Mouse (Mus musculus) spleen, adult 18-20 months (tissue): ENCODE results near the gene Xylt2.
"Not testable (repeated sequence)": the region's sequence is repeated elsewhere in the genome, so short reads cannot be mapped to it uniquely, and the experiment has no call there.

Experiments used
- DNase-seq, 2 experiments: peaks; one replicate each; pipeline ENCODE4 v3.0.0; 2022; ENCODE audit warnings: mixed read lengths in 2 of 2

The Xylt2 gene

DNA sequence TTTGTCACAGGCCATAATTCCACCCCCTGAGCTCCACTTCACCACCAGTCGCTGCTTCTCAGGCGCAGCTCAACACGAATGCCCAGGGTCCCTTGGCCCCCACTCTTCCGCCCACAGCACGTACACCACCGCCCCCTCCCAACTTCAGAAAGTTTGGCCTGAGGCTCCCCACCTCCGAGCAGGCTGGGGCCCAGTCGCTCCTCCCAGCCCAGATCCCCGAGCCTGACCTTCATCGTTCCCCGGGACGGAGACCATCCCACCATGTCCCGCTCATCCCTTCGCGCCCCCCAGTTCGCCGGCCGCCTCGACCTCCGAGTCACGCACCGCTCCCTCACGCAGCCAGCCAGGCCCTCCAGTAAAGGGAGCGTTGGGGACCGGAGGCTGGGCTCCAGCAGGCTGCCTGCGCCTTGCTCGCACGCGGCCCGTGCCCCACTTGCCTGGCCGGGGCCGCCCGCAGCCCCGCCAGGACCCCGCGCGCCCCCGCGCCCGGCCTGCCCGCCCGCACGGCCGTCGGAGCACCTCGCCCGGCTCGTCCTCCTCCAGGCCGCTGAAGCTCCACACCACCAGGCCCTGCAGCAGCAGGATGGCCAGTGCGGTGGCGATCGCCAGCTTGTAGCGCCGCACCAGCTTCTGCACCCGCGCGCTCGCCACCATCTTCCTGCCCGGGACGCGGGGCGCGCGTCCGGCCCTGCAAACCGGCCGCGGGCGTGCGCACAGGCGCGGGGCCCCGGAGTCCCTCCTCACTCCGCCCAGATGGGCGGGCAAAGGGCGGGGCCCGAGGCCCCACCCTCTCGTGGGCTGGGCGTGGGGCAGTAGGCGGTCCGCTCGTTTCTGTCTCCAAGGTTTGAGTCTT is at the start of gene Xylt2:
Xylt2 (minus strand) TSS at position 762 of the 853 bp plus-strand sequence.
- peak; percentile 85 to 95 for DNase-seq

DNA sequence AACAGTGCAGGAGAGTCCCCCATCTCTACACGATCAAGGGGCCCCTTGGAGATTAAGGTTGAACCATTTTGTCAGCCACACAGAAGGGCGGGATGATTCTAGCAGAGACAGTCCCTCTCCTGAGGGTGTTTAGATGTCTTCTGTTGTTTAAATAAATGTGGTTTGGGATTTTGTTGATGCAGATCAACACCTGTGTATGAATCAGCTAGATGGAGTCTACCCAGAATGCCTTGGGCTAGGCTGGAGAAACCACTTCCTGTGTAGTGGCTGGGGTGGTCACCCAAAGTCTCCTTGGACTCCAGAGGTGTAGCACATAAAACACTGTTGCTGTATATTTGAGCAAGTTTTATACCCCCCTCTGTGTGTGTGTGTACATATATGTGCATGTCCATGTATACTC is 41.9 kb upstream of the Xylt2 start:
- no peak for DNase-seq

DNA sequence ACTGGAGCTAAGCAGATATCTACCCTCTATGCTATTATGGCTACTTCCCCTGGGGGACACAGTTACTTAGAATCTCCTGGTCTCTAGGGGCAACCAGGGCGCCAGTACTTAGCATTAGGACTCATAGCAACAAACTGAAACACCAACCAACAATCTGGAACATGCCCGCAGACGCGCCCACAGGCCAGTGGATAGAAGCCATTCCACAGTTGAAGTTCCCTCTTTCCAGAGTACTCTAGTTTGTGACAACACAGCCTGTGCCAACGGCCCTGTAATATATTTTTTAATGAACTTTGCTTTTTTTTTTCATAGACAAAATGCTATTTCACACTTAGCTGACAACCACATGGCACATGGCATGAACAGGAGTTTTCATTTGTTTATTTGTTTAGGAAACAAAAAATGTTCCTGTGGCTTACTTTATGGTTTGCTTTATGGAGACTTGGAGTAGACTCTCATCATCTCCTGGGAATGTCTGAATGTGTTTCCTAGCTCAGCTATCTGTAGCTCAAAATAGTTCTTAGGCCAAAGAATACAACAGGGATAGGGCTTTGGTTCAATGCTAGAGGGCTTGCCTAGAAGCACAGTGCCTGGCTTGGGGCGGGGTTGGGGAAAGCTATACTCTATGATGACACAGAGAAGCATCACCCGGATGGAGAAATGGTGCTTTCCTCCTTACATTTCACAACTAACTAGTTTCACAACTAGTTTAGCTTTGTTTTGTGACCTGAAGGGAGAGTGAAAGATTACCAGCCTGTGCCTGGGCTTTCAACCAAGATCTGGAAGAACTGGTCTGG is 41.0 kb upstream of the Xylt2 start:
- no peak for DNase-seq

DNA sequence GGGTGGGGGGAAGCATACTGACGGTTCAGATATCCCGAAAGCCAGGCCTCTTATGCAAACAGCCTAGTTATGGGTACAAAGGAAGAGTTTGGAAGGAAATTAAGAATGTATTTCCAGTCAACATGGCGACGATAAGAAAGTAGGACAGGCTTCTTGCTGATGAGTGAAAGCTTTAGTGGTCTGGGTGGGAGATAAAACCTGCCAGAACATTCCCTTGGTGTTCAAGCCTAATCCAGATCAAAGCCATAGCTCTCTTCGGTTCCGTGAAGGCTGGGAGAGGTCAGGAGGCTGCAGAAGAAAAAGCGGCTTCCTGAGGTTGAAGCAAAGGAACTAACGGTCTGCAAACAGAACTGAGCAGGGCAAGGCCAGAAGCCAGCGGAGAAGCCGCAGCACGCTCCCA is 39.9 kb upstream of the Xylt2 start:
- DNase-seq: no peak

DNA sequence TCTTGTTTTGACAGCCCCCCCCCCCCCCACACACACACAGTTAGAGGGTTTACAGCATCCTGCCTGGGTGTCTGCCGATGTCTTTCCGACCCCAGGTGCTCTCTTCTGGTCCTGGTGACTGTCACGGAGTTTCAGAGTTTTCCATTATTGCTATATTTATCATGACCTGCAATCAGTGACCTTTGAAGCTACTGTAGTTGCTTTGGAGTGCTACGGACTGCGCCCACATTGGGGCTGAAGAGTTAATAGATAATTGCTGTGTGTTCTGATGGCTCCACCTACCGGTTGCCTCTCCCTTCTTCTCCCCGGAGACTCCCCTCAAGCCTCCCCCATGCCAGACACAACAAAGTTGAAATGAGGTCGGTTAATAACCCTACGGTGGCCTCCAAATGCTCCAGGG is 39.4 kb upstream of the Xylt2 start:
- no peak for DNase-seq

DNA sequence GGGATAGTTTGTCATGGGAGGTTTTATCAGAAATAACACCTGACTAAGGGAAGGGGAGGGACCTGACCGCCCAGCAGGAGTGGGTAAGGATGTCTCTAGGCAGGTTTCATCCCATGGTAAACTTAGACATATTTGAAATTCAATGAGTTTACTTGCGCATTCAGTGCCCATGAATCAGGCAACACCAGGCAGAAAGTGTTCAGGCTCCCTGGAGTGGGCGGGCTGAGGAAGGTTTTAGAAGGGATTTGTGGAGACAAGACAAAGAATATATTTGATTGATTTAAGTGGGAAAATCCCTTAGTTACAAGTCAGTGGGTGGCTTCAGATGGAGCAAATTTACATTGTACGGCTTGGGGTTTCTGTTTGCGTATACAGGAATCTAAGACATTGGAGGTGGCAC is 38.3 kb upstream of the Xylt2 start:
- DNase-seq: no peak

DNA sequence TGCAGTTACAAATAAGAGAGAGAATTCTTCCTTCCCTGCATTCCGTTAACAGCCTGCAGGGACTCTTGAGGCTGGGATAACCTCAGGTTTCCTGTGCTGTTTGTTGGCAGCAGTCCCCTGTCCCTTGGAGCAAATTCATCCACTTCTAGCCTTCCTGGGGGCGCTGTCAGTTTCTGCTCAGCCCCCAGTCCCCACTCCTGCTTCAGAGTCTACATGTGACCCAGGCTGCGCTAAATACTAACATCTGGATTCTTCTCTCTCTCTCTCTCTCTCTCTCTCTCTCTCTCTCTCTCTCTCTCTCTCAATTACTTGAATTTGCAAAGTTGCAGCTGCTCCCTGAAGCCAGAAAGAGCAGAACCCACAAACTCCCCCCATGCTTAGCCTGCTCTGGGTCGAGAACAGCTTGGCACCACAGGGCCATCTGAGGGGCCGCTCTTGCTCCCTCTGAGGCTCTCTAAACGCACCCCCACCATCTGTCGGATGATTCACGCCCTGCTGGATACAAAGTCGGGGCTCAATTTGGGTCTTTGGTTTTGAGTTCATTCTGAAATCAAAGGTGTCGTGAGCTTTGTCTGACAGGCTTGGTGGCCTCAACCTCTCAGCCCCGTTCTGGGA is 36.0 kb upstream of the Xylt2 start:
- DNase-seq: no peak

DNA sequence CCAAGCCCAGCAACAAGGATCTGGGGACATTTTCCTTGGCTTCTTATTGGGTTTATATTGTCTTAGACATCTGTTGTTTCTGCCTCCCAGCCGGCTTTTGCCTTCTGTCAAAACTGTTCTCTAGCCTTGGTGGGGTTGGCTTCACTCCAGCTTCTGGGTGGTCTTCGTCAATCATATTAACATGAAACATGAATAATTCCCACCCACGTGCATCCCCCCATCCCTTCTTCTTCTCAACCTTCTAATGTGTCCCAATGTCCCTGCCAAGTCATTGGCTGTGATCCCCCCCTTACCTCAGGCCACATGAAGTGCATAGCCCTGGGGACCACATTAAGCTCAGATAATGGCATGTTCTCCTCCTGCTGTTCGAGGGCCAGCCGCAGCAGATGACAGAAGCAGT is 27.2 kb upstream of the Xylt2 start, which contains the start of gene Gm11541:
Gm11541 (minus strand) TSS at position 28 of the 400 bp plus-strand sequence.
- no peak for DNase-seq

DNA sequence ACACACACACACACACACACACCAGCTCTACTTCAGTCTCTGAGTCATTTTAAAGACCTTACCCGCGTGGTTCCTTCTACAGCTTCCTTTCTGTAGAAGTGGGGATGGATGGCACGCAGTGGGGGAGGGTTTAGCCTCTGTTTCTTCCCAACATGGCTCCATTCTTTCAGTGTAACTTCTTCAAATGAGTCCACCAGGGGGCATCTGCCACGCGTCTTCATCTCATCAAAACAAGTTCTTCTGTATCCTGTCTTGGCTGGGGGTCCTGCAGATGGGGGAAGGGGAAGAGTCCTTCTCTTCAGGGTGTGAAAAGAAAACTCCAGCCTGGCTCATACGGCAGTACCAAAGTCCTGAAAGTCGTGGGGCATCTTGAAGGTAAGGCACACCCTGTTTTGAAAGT is 26.7 kb upstream of the Xylt2 start:
- no peak for DNase-seq

DNA sequence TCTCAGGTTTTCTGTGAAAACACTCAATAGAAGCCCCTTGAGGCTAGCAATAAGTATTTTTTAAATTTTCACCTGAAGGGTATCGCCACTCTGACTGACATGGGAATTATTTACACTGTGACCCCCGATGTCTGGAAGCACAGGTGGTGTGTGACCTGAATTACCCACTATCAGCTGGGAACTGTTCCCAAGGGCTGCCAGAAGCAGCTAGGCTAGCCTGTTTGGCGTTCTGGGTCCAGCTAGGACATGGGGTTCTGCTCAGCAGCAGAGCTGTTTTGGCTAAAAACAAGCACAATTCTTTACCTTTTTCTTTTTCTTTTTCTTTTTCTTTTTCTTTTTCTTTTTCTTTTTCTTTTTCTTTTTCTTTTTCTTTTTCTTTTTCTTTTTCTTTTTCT is 24.9 kb upstream of the Xylt2 start:
- no peak for DNase-seq

DNA sequence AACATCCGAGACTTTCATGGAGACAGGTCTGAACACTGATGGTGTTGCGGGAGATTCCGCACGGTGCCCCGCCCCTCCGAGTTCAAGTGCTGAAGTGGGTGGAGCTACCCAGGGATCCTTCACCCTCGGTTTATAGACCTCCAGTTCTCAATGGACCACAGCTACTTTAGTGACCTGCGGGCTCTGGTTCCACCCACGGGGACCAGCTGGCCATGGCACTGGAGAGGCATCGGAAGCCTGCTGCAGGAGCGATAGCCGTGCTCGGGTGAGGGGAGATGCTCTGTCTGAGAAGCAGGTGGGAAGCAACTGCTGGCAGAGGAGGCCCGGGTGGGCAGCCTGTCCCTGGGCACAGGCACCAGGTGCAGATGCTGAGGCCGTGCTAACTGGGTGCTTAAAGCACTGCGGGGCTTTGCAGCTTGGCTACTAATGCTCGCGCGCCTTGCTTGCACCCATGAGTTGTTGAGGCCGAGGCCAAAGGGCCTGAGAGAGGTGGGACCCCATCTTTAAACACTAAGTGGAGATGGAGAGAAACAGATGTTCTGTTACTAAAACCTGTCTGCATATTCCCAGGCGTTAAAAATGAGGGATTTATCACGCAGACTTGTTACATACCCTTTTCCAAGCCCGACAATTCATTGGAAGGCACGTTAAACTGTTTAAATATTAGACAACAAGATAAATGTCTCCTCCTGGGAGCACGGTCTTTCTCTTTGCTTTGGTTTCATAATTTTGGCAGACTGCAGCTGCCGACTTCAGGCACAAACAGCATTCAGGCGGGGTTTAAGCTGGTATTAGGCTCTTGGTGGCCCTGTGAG is 24.3 kb upstream of the Xylt2 start:
- DNase-seq: no peak

DNA sequence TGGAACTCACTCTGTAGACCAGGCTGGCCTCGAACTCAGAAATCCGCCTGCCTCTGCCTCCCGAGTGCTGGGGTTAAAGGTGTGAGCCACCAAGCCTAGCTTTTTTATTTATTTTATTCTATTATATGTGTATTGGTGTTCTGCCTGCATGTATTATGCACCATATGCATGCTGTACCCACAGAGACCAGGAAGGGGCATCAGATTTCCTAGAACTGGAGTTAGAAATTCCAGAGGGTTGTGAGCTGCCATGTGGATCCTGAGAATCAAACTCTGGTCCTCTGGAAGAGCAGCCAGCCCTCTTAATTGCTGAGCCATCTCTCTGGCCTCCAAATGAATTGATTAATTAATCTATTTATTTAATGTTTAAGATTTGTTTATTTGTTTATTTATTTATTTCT is 22.1 kb upstream of the Xylt2 start:
- no peak for DNase-seq

DNA sequence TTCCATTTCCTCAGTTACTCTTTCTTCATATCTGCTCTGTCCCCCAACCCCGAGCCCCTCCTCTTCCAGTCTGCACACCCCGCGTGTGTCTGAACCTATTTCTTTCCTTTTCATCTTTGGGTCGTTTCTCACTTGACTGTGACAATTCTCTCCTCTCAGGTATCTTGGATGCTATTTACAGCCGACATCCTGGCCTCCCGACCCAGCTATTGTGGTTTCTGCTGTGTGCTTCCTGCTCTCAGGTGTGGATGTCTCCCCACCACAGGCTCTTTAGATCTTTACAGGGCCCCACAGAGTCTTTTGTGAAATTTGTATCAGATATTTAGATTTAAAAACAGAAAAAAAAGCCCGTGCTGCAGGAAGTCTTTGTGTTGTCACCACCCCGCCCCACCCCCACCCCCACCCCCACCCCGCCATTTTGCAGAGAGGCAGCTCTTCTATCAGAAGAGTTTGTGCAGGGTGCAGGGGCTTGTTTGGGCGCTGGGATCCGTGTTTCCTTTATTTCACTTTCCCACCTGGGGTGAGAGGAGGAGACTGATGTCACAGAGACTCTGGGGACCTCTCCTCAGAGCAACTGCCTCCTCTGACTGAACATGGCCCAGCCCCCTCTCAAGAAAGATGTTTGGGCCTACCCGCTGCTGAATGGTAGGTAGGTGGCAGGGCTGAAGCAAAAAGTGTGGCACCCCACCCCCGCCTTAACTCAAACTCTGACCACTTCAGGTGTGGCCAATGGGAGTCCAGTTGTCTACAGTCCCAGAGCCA is 20.6 kb upstream of the Xylt2 start:
- peak in 1 of 2 experiments; percentile 8 for DNase-seq

DNA sequence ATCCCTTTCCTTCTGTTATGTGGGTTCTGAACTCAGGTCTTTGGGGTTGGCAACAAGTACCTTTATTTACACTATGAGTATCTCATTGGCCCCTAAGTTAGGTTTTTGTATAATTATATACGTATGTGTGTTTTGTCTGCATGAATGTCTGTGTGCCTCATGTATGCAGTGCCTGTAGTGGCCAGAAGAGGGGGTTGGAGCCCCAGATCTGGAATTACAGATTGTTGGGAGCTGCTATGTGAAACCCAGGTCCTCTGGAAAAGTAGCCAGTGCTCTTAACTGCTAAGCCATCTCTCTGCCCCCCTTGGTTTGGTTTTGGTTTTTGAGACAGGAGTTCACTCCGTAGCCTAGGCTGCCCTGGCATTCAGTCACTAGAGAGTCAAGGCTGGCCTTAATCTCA is 19.8 kb upstream of the Xylt2 start:
- no peak for DNase-seq

DNA sequence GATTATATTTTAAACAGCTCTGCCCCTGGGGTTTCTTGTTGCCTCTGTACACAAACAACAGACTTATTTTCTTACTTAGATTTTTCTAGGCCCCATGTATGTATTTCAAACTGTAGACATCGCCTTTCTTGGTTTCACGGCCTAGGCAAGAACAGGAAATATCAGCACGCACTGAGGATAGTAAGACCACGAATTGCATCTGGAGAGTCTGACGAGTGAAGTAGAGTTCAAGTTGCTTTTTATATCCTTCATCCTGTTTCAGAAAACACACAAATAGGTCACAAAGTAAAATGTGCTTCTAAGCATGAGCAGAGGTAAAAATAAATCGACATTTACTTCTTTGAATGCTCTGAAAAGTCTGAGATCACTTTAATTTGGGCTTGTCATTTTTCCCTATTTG is 18.2 kb upstream of the Xylt2 start:
- no peak for DNase-seq

DNA sequence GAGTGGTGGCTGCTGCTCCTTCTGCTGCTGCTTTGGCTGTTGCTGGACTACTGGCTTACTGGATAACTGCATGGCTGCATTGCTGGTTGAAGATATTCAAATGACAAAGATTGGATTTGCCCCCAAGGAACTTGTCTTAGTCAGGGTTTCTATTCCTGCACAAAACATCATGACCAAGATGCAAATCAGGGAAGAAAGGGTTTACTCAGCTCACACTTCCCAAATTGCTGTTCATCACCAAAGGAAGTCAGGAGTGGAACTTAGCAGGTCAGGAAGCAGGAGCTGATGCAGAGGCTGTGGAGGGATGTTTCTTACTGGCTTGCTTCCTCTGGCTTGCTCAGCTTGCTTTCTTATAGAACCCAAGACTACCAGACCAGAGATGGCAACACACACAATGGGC is 15.2 kb upstream of the Xylt2 start:
- DNase-seq: not testable (repeated sequence)

DNA sequence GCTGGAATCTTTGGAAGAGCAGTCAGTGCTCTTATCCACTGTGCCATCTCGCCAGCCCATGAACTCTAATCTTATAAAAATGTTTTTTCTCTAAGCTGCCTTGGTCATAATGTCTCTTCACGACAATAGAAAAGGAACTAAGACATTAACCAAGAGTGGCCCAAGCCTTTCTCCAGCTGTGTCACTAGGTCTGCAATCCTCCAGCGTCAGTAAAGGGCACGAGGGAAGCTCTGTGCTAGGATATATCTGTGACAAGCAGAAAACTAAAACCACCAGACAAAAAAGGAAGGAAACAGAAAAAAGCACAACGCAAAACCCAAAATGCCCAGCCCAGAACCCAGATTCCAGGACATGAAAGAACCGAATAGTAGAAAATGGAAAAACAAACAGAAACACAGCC is 9.9 kb upstream of the Xylt2 start:
- no peak for DNase-seq

DNA sequence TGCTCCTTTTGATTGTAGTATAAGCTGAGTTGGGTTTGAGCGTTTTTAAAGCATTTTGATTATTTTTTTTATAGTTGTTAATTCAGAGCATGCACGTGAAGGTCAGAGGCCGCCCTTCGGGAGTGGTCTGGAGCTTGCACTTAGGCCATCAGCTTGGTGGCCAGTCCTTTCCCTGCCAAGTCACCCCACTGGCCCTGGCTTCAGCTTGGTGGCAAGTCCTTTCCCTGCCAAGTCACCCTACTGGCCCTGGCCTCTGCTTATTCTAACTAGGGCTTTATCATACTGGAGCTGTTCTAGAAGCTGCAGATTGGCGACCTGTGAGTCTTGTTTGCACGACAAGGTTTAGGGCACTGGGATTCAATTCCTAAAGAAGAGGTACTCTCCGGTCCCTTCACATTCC is 5.1 kb upstream of the Xylt2 start:
- DNase-seq: no peak

DNA sequence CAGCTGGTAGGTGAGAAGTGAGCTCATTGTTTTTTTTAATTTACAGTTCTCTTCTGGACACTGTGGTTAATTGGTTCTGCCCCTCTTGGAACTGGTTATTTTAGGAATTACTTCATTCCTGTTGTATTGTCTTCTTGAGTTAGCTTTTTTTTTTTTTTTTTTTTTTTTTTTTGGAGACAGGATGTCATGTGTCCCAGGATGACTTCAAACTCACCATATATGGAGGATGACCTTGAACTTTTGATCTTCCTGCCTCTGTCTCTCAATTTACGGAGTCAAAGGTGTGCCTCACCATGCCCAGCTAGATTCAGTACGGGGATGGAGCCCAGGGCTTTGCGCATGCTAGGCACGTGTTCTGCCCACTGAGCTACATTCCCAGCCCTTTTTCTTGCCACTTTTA is 4.3 kb upstream of the Xylt2 start:
- no peak for DNase-seq

DNA sequence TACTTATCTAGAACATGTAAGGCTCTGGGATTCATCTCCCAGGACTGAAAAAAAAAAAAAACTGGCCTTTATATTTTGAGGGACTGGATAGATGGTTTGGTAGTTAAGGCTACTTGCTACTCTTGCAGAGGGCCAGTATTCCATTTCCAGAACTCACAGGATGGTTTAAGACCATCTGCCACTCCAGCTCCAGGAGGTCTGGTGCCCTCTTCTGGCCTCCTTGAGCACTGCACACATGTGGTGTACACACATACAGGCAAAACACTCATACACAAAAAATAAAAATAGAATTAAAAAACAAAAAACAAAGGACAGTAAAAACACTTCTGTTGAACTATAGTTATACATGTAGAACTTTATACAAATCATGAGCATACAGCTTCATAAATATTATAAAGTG is 3.3 kb upstream of the Xylt2 start:
- no peak for DNase-seq

DNA sequence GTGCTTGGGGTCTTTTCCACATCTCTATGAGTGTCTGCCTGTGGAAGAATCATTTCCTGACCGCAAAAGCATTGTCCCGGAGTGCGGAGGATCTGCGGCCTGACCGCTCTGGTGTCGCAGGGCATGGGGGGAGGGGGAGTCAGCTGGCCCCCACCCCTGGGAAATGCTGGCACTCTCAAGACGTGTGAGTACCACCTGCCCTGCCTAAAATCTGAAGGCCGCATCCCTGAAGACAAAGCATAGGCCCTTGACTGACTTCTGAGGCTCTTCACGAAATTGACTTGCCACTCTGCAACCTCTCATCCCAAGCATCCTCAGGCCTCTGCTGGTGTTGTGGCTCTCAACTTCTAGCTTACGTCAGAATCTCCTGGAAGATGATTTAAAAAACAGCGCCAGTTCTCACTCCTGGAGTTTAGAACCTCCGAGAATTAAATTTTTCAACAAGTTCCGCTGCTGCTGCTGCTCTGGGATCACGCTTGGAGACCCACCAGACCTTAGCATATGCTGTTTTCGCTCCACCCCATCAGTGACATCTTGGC is 361 bp upstream of the Xylt2 start:
- DNase-seq: no peak

DNA sequence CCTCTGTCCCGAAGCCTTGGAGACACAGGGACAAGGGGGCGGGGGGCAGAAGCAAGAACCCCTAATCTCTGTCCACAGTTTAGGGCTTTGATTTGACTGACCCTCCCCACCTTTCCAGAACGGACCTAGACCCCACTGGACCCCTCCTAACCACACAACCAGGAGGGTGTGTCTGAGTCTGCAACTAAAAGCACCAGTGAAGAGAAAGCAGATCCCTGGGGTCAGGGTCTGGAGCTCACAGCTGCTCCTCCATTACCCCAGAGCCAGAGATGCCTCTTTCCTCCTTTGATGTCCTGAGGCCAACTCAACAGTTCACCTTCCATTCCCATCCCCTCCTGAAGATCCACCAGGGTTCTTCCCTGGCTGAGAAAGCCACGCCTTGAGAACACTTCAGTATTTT is 1.0 kb downstream of the Xylt2 start:
- DNase-seq: no peak
